Mouse (Mus musculus): ENCODE data around the gene Olfr1342.

The Olfr1342 gene

DNA sequence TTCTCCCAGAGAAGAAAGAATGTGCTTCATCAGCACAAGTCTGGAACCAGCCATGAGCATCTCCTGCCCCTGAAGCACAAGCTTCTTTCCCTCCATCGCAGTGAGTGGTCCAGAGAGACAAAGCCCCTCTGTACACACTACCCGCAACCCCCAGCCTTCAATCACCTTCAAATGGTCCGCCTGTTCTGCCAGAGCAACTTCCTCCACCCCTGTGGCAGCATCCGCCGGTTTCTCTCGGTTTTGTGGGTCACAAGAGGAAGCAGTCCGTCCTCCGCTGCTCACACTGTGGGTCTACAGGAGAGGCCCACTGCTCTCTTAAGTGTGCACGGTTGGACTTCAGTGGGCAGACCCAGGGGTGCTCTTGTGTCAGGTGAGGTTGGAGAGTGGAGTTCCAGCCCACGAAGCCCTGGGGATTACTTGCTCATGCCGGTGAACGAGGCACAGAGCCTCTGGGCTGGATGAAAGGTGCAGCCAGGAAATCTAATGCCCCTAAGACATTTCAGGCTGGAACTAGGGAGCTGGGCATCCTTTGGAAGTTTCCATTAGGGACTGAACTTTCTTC, at the start of gene Olfr1342:
Olfr1342 (minus strand) TSS at position 345 of the 562 bp plus-strand sequence.
- DNase-seq (ENCODE audit: low read depth, low spot score): no peak

DNA sequence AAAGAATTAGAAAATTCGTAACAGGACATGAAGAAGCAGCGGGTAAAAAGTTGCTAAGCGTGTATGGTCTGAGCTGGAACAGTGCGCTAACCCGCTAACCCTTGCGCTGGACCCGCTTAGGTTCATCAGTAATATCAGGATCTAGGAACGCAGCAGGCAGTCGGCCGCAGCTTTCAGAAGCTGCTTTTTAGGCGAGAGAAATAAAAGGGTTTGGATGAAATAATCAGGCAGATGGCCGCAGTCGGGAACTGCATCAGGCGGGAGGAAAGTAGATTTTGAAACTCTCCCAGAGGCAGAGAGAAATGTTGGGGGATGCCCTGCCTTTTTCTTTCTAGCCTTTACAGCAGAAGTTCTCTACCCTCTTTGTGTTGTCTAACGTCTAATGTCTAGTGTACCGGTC, 49.3 kb upstream of the Olfr1342 start:
- DNase-seq (ENCODE audit: low read depth, low spot score): no peak

DNA sequence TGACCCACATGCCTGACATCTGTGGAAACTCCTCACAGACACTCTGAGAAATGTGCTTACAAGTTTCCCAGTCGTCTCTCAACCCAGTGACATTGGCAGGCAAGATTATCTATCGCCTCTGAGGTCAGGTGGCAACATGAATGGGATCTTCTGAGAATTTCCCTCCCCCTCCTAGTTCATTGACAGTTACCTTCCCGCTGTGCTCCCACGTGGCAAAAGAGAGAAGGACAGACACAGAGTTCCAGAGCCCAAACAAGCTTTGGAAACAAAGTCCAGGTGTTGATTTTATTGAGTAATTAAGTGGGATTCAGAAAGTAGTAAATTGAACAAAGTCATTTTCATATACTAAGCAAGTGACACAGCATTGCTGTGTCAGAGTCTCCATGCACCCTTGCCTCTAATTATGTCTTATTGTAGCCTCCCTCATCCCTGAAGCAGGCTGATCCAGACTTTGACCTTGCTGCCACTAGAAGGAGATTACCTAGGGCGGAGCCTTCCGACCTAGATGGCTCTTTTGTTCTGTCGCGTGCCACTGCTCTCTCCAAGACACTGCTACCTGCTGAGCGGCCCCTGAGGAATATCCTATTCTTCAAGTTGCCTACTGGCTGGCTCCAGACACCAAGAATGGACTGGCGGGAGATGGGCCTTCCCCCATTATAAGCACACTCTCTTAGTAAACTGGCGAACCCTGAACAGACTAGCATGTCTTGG, 48.6 kb upstream of the Olfr1342 start:
- DNase-seq (ENCODE audit: low read depth, low spot score): no peak

DNA sequence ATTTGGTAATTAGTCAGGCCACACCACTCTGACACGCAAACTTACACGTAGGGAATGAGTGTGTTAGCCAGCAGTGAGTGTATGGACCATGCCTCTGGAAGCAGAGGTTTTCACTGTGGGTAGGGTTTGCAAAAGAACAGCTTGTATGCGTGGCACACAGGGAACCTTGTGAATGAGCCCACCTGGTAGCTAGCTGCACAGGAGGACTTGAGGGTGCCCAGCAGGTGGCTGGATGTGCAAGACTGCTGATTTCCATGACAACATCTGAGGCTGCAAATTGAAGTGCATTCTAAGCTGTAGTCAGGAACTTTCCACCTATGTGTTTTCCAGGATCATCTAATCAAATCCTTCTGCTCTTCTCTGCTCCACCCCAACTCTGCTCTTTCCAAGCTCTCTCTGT, 47.0 kb upstream of the Olfr1342 start:
- DNase-seq (ENCODE audit: low read depth, low spot score): no peak

DNA sequence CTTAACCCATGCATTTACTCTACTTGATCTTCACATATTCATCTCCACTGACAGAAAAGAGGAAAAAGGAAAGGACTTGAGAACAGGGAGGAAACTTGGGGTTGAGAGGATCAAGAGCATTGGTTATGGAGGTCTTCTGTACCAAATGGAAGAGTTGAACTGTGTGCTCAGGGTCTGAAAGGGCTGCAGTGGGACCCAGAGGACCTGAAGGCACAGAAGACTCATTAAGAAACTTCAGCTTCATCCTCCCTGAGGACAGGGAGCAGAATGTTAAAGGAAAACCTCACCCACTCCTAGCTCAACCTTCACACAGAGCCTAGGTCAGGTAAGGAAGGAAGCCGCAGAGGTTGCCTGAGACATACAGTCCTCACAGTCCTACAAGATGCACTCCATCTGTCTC, 39.3 kb upstream of the Olfr1342 start, which contains the start of gene Olfr1339:
Olfr1339 (plus strand) TSS at position 301 of the 400 bp plus-strand sequence.
- no peak for DNase-seq (ENCODE audit: low read depth, low spot score)

DNA sequence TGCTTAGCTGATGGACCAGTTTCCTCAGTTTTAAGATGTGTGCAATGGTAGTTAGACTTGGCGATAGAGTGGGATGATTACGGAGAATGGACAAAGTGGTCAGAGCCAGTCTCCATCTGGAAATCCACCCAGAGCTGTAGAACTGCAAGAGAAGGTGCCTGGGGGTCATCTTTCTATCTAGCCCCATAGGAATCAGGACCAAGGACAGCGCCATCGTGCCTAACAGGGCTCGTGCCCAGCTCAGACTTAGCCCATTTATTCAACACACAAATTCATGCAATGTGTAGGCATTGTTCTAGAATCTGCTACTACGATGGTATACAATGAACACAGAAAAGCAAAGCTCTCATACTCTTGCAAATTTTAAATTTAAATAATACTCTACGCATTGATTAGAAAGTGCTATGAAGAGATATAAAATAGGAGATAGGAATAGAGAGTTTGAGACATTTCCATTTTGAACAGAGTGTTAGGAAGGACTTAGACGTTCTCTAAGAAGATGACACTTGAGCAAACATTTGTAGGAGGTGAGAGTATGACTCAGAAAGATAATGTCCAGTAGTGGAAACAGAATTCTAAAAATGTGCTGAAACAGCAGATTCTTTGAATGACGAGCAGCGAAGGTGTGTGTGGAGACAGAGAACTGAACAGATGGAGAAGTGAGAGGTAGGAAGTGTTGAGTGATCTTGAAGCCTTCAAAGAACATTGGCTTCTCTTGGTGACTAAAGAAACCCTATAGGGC, 29.4 kb upstream of the Olfr1342 start:
- DNase-seq (ENCODE audit: low read depth, low spot score): no peak

DNA sequence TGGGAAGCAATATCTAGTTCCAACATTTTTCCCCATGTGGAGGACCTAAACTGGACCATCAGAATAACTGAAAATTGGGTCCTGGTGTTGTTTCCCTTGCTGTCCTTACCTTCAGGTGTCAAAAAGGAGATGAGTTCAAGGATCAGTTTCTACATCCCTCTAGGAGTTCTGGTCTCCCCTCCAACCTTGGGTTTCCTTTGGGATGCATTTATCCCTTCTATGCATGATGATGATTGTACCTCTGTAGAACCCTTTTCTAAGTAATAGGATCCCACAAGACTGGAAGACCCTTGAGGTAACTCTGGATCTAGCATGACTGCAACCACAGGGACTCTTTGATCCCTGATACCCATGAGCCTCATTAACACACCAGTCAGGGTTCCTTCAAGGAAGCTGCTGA, 27.3 kb upstream of the Olfr1342 start, which contains the start of gene Olfr1340:
Olfr1340 (plus strand) TSS at position 301 of the 400 bp plus-strand sequence.
- no peak for DNase-seq (ENCODE audit: low read depth, low spot score)

DNA sequence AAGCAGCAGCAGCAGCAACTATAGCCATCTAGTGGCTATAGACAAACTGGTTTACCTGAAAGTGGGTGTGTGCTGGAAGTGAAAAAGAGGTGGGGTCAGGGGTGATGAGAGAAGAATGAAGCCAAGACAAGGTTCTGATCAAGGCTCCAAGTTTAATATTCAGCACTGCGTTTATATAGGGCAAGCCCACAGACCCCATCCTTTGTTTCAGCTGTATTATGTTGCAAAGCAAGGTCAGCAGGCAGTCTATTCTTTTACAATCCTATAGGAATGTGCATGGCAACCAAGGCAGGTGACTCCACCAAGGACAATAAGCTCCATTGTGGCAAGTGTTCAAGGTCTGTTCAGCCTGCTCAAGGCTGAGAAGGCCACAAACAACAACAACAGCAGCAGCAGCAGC, 19.1 kb upstream of the Olfr1342 start:
- no peak for DNase-seq (ENCODE audit: low read depth, low spot score)

DNA sequence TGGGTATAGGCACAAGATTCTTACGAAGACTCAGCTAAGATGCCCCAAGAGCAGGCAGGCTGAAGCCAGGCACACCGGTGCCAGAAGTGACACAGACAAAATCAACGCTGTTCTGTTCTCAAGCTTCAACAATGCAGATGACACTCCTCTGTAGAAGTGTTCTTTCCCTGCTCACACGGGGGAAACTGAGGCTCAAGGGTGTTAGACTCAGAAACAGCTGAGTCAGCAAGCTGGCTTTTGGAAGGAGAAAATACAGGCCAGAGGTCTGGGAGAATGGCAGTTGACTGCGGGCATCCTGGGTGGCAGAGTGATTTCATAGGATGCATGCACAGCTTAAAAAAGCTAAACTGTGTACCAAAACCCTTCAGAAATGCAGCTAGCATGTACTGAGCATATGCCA, 15.5 kb upstream of the Olfr1342 start:
- DNase-seq (ENCODE audit: low read depth, low spot score): no peak

DNA sequence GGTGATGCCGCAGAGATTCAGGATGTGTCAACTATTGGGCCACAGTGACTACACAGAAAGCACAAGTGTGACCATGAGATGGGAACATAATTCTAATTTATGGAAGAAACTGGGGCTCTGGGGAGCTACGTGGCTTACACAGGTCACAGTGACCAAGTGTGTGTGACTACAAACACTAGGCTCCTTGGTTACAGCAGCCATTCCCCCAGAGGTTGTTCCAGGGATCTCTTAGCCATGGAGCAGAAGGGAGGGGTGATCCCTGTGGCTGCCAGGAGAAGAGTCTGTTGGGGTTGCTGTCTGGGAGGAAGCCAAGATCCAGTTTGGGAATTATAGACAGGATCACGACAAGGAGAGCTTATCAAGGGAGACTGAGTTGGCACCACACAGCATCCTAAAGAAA, 10.7 kb upstream of the Olfr1342 start, which contains the start of gene Olfr1341:
Olfr1341 (plus strand) TSS at position 301 of the 400 bp plus-strand sequence.
- DNase-seq (ENCODE audit: low read depth, low spot score): no peak

DNA sequence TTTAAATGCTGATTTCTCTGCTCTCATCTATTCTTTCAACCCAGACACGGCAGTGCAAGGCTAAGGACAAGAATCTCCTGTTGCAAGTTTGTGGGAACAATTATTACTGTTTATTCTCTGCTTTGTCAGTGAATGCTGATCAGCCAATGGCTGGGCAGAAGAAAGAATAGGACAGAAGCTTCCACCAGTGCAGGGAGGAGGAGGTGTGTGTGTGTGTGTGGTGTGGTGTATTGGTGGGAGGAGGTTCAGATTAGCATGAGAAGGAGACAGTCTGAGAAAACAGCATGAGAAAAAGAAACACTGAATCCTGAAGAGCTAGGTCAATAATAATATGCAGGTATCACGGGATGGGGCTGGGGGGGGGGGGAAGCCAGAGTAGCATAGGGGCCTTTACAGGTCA, 1.3 kb upstream of the Olfr1342 start:
- DNase-seq (ENCODE audit: low read depth, low spot score): no peak

DNA sequence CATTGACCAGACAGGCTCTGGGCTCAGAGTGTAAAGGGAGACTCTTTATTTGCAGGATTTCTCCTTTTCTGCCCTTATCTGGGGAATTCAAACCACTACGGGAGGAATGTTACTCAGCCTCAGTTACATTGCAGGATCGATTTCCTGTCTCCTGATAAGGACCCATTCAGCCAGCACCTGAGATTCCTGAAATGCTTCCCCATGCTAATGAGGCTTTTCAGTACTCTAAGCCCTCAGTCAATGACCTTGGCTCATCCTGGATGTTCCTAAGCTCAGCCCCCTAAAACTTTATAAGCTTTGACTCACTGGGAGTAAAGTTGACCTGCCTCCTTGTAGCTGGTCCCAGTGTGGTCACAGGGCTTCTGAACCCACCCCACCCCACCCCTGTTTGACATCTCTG, 5.5 kb downstream of the Olfr1342 start:
- DNase-seq (ENCODE audit: low read depth, low spot score): no peak

DNA sequence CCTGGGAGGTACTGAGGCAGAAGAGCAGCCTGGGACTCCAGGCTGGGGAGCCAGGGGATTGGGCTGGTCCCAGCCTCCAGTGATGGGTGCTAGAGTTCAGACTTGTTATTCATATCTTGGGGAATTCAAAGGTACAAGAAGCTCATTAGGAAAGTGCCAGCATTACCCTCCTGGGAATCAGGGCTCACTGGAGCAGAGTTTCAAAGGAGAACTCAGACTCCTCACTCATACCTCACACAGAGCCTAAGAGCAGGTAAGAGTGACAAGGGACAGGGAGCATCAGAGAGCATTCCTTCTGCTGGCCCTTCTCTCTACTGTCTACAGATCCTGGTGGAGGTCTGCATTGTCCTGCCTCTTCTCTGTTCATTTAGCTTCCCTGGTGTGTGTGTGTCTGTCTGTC, 33.9 kb downstream of the Olfr1342 start, which contains the start of gene Olfr62:
Olfr62 (plus strand) TSS at position 301 of the 400 bp plus-strand sequence.
- no peak for DNase-seq (ENCODE audit: low read depth, low spot score)

DNA sequence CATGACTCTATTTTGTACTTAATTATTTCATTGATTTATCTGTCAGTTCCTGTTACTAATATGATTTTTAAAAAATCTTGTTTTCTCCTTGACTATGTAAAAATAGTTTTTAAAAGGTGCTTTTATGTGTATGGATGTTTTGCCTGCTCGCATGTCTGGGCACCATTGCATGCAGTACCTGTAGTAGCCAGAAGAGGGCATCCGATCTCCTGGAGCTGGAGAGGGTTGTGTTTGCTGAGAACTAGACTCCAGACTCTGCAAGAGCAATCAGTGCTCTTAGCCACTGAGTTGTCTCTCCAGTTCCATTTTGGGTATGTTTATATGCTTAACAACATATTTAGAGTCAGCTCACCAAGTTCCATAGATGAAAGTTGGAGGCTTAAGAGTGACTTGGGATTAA, 47.3 kb downstream of the Olfr1342 start:
- peak; percentile 8 for DNase-seq (ENCODE audit: low read depth, low spot score)

DNA sequence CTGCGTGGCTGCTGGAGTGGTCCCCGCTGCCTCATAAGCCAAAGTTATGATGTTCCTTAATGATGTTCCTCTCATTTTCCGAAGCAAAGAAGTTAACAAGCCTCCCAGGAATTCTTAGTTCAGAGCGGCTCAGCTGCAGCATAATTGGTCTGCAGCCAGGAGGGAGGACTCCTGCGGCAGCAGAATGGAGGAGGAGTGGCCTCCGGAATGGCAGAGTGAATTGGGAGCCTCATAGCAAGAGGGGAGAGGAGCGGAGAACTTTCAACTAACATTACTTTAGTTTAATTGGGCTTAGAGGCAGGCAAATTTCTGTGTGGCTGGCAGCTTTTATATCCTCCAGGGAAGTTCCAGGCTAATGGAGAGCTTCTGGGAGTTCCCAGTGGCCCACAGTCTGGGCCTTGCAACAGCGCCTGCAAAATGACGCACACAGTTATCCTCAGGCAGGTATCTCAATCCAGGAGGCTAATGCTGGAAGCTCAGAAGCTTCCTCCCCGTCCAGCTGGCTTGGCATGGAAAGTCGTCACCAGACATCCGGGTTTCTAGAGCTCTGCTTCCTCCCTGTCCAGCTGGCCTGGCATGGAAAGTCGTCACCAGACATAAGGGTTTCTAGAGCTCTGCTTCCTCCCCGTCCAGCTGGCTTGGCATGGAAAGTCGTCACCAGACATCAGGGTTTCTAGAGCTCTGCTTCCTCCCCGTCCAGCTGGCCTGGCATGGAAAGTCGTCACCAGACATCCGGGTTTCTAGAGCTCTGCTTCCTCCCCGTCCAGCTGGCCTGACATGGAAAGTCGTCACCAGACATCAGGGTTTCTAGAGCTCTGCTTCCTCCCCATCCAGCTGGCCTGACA, 50.0 kb downstream of the Olfr1342 start:
- DNase-seq (ENCODE audit: low read depth, low spot score): no peak
